24 mouse cellular contexts compared by ENCODE assay signal in genomic region chr5:128677373-128677772, GRCm38 (mm10). TPM values are rescaled to one million over a fixed set of nuclear protein-coding genes. Genes with fewer than 3 reads are reported as not detected.
"Had no signal": no experiment of that assay in that cellular context is flagged by ENCODE, and none has a peak within 500 bp of the region (broad histone marks: within the 10 kb centered on the region; RNA-seq: fewer than 3 reads in every experiment).

No protein-coding gene starts in this region.

- H3K27me3 ChIP-seq: limb, embryonic 15.5 days; liver, embryonic 12.5 days; midbrain, embryonic 12.5 days; neural tube, embryonic 13.5 days; neural tube, embryonic 15.5 days had no signal

- H3K4me3 ChIP-seq: limb, embryonic 15.5 days; liver, embryonic 12.5 days; midbrain, embryonic 10.5 days; midbrain, embryonic 12.5 days; myocyte; neural tube, embryonic 13.5 days; neural tube, embryonic 15.5 days had no signal

- H3K9ac ChIP-seq: limb, embryonic 15.5 days; liver, embryonic 12.5 days; liver, embryonic 14.5 days; midbrain, embryonic 12.5 days; neural tube, embryonic 13.5 days; neural tube, embryonic 15.5 days had no signal

- H3K4me1 ChIP-seq: limb, embryonic 15.5 days; liver, embryonic 12.5 days; midbrain, embryonic 10.5 days; midbrain, embryonic 12.5 days; neural tube, embryonic 15.5 days had no signal

- H3K36me3 ChIP-seq: limb, embryonic 15.5 days; liver, embryonic 12.5 days; midbrain, embryonic 10.5 days; midbrain, embryonic 12.5 days; neural tube, embryonic 13.5 days; neural tube, embryonic 15.5 days had no signal

- H3K27ac ChIP-seq: limb, embryonic 15.5 days; liver, embryonic 12.5 days; liver, embryonic 14.5 days; midbrain, embryonic 10.5 days; midbrain, embryonic 12.5 days; neural tube, embryonic 13.5 days; neural tube, embryonic 15.5 days had no signal

- DNase-seq: midbrain, embryonic 14.5 days; retina, postnatal 1 day; right cerebral cortex, adult 18-20 months; right cerebral cortex, postnatal 25 days; right cerebral cortex, postnatal 4 days; spleen, adult 18-20 months; thymus, adult 2 months; thymus, postnatal 25 days; thymus, postnatal 4 days had no signal

- H3K9me3 ChIP-seq: limb, embryonic 15.5 days; liver, embryonic 12.5 days; midbrain, embryonic 10.5 days; neural tube, embryonic 15.5 days had no signal

- H3K4me2 ChIP-seq: limb, embryonic 15.5 days; liver, embryonic 12.5 days; midbrain, embryonic 12.5 days; neural tube, embryonic 13.5 days; neural tube, embryonic 15.5 days had no signal

- ATAC-seq: liver, embryonic 12.5 days; midbrain, embryonic 16.5 days had no signal

RNA-seq across cellular contexts. Expression of gene Piwil1, which starts 25.0 kb away (rescaled TPM):
- polyA plus RNA-seq: limb, embryonic 15.5 days; liver, adult 2 months; liver, embryonic 12.5 days; liver, embryonic 14.5 days; liver, embryonic 16.5 days; midbrain, embryonic 10.5 days; myocyte; neural tube, embryonic 11.5 days; small intestine, adult 2 months; stomach, embryonic 14.5 days; urinary bladder, adult 2 months had no signal
